Mouse (Mus musculus): ENCODE results near the gene Mpeg1.

Gene Mpeg1

DNA sequence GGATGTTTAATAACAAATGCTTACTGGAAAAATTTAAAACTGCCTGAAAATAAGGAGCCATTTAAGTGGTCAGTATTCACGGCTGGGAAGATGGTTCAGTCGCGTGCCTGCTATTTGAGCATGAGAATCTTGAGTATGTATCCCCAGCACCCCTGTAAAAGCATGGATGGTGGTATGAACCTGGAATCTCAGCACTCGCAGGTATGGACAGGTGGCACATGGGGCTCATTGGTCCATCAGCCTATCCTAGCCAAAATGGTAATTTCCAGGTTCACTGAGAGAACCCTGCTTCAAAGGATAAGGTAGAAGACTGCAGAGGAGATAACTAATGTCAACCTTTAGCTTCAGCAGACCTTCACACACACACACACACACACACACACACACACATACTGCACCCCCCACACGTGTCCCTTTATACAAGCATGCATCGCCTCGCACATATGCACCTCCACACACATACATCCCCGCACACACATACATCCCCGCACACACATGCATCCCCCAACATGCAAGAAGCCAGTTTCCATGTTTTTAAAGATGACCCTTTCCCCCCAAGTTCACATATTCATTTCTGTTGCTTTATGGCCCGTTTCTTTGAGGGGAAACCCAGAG, 5.1 kb downstream of the Mpeg1 start:
- DNase-seq (ENCODE audit: low spot score in 2 of 2) = no peak

DNA sequence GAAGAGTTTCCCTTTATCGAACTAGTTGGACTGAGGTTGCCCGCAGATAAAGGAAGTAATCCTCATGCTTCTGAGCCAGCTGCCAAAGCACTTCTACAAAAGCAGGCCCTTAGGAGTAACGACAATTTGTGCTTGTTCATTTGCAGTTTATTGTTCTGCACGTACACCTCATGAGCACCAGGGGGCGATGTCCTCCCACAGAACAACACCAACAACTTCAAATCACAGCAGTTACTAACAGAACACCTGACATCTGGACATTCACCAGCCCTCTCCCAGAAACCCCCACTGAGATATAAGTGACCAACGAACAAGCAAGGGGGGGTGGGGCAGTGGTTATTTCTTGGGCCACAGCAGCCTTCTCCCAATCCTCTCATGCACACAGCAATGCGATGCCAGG, 5.6 kb downstream of the Mpeg1 start:
- DNase-seq (ENCODE audit: low spot score in 2 of 2) = peak; percentile 38 to 49

DNA sequence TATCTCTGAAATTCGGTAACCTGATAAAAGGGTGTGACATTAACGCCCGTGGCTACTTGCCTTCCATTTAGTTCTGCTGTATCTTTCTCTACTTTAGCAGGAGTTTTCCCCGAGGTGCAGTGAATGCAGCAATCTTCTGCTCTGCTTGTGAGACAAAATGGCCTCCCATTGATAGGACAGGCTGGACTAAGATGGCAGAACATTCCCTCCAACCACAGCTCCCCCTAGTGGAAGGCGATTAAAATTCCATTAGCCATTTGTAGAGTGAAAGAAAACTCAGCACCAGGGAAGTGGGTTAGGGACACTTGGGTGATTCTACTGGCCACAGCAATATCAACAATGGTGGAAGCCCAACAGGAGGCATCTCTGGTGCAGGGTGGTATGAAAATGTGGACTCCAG, 6.9 kb downstream of the Mpeg1 start:
- DNase-seq (ENCODE audit: low spot score in 2 of 2) = peak in 1 of 2 experiments; percentile 45

DNA sequence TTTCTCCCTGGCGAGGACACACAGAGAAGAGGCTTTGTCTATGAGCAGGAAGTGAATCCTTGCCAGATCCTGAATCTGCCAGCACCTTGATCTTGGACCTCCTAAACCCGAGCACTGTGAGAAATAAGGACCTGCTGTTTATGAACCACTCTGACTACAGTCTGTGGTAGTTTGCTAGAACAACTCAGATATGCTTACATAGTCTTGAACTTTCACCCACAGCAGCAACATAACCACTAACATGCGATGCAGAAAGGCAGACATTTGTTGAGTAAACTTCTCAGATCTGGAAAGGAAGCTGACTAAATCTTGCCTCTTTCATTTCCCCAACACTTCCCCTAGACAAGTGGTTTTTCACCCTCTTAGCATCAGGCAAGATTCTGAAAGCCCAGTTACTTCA, 11.3 kb downstream of the Mpeg1 start:
- no peak for DNase-seq (ENCODE audit: low spot score in 2 of 2)

DNA sequence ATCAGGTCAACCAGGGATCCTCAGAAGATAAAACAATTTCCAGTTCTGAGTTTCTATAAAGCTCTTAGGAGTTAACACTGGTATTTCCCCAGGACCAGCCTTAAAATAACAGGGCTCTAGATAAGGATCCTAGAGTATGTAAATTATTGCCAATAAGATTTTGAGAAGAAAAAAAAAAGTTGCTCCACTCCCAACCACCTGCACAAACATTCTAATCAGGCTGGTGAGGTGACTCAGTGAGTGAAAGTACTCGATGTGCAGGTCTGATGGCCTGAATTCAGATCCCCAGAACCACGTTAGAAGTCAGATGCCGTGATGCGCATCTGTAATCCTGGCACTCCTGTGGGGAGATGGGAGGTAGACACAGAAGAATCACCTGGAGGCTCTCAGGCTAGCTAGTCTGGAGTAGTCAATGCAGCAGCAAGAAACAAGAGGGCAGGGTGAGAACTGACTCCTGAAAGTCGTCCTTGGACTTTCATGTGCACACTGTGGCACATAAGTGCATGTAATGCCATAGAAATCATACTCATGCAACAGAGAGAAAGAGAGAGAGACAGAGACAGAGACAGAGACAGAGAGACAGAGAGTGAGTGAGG, 11.9 kb downstream of the Mpeg1 start:
- DNase-seq (ENCODE audit: low spot score in 2 of 2) = no peak

DNA sequence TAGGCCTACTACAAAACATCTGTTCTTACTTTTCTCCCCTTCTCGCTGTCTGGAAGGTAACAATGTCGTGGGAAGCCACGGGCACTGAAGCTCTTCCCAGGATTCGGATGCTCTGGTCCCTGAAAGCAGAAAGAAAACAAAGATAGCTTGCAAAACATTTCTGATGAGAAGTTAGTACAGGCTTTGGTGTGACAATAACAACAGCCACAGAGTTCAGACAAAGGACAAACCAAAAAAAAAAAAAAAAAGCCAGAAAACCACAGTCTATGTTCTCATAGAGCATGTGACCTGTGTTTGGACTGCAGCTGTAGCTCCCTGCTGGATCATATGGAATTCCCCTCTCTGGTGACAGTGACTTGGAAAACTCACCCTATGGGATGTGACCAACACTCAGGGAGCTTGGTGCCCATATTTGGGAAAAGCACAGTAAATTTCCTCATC, 12.6 kb downstream of the Mpeg1 start:
- no peak for DNase-seq (ENCODE audit: low spot score in 2 of 2)

DNA sequence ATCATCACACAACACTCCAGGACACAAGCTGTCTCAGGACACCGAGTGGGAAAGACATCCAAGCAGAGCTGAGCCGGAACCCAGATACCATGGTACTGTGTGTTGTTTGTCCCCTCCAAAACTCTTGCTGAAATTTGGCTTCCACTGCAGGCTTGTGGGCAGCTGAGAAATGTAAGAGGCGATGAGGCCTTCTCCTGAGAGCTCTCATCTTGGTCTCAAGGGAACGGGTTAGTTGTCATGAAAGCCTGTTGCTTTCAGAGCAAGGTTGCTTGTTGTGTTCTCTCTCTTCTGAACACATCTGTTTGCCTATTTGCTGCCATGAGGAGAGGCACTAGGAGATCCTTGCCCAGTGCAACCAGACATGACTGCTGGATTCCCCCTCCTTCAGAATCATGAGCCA, 13.4 kb downstream of the Mpeg1 start:
- DNase-seq (ENCODE audit: low spot score in 2 of 2) = no peak

DNA sequence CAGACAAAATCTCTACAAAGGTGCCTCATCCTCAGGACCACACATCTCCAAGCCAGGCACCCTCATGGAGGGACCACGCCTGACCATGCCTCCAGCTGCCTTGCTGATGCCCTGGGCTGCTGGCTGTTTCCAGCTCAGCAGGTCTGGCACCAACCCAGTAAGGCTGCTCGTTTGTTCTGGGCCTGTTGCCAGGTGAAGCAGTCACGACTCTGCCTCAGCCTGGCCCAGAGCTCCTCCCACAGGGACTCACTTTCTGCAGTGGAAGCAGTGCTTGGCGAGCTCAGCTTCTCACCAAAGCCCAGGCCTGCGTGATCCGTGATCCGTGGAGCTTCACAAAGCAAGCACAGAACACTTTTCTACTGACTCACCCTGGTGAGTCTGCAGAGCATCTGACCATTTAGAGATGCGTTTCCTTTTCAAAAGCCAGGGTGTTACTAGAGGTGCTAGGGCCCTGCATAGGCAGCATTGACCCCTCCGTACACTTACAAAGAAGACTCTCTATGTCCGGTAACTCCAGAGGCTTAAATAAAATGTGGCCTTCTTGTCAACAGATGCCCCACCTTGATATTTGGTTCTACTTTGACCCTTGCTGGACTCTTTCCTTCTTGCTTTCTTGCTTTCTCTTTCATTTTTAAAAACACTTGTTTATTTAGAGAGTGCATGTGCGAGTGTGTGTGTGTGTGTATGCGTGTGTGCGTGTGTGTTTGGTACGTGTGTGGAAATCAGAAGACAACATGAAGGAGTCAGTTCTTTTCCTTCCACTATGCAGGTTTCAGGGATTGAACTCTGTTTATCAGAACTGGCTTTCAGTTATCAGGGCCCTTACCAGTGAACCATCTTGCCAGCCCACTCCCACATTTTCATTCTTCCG, 15.0 kb downstream of the Mpeg1 start:
- DNase-seq (ENCODE audit: low spot score in 2 of 2) = peak; percentile 61 to 88

DNA sequence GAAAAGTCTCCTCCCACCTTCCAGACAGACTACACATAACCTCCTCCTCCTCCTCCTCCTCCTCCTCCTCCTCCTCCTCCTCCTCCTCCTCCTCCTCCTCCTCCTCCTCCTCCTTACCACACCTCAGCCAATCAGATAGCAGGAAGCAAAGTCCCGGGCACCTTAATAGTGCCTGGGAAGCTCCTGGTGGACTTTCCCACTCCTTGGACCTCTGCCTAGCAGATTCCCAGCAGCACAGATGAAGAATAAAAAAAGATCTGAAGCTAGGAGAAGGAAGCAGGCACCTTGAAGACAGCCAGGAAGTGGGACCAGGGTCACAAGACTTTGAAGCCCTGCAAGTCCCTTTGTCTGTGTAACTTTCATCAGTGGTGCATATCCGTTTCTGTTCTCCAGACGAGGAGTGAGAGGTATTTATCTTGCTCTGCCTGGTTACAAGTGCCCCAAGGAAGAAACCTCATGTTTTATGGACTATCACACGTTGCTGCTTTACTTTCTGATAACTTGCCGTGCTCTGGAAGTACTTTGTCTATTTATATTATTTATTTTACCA, 16.2 kb downstream of the Mpeg1 start:
- DNase-seq (ENCODE audit: low spot score in 2 of 2) = no peak

DNA sequence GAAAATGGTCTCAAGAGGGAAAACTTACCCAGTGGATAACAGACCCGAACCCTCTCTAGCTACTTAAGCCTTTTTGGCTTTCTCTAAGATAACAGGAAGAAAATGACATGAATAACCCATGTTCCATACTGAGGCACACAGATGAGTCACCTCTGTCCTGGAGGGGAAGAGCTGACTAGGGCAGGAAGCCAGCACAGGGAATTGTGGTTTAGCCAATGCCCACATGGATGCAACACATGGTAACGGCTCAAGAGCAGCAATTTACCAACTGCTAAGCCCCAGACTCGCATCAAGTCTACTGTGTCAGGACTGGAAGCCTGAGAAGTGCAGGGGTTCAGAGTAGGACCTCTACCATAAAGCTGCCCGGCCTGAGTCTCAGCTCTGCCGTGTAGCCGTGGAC, 17.8 kb downstream of the Mpeg1 start:
- no peak for DNase-seq (ENCODE audit: low spot score in 2 of 2)

DNA sequence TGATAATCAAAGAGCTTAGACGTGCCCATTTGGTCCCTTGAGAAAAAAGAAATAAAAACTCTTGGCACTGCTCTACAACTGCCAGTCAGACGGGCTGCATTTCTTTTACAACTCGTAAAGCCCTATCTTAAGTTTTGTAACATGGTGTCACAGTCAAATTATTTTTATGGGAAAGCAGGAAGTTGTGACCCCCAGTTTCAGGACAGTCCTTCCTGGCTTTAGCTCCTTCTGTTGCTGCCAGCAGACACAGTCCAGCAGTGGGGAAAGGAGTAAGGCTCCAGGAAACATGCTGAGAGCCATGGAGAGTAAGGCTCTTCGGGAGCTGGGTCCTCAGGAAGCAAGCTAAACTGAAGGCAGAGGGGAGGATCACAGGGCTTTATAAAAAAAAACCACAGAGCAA, 23.2 kb downstream of the Mpeg1 start:
- DNase-seq (ENCODE audit: low spot score in 2 of 2) = no peak

DNA sequence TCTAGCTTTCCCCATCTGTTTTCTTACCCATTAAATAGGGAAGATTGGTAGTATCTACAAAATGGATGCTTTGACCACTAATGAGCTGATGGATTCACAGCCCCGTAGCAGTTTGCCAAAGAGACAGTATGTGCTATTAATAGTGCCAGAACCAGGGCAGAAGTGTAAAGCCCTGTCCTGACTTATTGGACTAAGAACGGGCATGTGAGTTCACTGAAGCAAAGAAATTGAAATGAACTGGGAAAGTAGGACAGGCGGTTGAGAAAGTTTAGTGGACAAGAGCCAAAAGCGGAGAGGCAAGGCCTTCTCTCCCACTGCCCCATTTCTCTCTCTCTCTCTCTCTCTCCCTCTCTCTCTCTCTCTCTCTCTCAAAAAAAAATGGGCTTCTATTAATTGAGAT, 23.6 kb downstream of the Mpeg1 start:
- no peak for DNase-seq (ENCODE audit: low spot score in 2 of 2)

DNA sequence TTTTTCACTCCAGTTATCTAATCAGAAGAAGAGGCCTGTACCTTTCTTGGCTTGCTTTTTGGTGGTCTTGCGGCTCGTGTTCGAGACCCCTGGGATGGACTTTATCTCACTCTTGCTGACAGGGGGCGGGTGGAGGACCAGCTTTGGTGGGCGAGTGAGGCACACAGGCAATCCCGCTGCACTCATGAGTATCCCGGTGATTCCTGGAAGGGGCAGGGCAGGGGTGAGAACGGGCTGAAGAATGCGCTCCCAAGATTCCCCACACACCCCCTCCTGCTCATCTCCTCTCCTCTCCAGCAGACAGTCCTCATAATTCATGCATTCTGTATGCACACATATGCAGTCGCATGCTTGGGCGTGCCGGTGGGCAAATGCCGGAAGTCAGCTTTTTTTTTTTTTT, 24.6 kb downstream of the Mpeg1 start:
- no peak for DNase-seq (ENCODE audit: low spot score in 2 of 2)

DNA sequence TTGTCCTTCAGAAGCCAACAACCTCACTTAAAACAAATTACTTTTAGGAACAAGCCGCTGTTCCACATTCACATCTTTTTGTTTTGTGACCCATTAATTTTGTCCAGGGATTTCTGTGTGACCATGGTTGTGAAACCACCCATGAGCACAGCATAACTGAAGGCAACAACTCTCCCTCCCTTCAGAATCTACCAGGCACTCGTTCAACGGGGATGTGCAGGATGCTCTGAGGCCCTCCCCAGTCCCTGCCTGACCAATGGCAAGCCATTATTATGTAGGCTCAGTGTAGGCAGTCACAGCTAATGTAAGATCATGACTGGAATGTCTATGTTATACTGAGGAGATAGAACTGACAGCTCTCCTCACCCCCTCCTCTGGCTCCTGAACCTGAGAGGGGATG, 25.1 kb downstream of the Mpeg1 start:
- no peak for DNase-seq (ENCODE audit: low spot score in 2 of 2)

DNA sequence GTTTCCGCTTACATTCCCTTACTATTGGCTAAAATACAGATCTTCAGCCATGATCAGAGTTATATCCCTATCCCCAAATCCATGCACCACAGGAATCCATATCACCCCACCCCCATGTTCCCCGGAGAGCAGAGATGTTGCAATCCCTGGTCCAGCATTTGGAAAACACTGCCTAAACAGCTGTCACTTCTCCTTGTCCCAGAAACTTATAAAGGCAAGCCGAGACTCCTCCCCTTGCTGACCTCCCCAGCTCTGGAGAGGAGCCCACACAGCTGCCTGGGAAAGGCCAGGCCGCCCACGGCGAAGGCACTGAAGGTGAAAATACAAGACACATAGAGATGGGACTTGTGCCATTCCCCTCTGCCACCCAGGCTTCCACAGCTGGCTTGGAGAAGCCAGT, 26.3 kb downstream of the Mpeg1 start:
- DNase-seq (ENCODE audit: low spot score in 2 of 2) = no peak

DNA sequence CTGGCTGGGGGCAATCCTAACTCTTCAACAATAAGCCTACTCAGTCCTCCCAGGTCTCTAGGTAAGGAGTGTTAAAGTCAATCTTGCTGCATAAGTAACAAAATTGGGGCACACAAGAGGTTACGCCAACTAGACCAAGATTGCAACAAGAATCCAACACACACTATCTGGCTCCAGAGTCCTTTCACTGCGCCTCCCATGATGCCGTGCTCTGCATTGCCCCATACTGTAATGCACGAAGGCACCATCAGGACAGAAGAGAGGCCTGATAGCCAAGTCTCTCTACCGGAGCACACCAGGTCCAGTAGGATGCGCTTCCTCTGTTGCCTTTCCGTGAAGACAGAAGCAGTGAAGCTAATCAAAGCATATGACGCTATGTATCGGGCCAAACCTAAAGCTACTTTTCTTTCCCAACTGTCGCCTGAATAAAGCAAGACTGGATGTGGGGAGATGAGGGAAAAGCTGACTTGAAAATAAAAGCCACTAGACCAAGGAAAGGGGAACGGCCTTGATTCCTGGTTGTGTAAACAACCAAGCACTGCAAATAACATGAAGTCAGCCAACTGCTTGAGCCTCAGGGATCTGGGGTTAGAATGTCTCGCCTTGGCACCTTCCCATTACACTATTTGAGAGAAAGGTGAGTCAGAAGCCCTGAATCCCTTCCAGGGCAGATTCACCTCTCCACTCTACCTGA, 27.1 kb downstream of the Mpeg1 start:
- no peak for DNase-seq (ENCODE audit: low spot score in 2 of 2)

DNA sequence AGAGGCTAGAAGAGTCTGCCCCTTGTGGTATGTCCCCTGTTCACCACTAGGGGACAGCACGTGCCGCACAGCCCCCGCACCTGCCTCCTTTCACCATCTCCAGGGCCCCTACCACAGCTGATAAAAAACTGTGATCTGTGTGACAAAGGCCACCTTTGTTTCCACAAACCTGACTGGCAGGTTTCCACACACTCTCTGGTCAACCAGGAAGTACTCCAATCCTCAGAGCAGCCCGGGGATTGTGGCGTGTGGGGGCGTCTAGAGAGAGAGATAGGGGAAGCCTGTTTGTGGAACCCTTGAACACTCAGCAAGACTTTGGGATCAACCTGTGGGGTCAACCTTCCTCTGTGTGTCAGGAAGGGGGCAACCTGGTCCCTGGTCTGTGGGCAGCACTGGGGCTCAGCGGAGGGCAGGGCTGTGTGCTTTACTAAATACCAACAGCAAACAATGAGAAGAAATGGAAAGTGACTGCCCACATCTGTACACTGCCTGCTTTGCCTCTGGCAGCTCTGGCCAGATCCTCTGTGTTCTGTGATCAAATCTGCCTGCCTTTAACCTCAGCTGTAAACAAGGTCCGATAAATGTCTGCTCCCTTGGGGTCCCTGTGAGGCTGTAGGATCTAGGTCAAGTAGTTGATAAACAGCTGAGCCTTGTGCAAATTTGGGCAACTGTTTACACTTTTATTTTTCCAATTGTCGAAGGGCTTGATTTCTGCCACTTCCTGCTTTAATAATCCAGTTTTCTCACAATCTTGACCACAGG, 27.8 kb downstream of the Mpeg1 start:
- DNase-seq (ENCODE audit: low spot score in 2 of 2) = peak in 1 of 2 experiments; percentile 17

DNA sequence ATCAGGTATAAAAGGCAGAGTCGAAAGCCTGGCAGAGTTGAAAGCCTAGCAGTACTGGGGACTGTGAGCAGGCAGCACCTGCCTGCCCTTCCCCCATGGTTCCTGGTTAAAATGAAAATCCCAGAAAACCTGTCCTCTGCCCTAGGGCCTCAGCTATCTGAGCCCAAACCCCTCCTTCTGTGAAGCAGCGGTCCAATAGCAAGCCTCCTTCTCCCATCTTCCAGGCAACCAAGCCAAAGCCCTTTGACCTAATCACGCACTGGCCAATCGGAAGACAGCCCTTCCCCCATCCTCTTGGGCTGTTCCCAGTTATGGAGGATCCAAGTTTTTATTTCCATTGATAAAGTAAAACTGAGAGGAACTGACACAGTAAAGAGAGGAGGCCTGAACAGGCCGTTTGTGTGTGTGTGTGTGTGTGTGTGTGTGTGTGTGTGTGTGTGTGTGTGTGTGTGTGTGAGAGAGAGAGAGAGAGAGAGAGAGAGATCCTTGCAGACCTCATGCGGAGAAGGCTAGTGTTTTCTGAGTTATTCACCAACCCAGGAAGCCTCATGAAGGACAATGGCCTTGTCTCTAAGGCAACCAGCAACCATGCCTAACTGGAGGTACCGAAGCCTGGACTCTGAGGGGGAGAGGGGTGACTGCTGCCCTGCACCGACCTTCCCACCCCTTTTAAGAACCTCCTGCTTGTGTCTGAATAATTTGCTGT, 28.5 kb downstream of the Mpeg1 start:
- peak in 1 of 2 experiments; percentile 30 for DNase-seq (ENCODE audit: low spot score in 2 of 2)

DNA sequence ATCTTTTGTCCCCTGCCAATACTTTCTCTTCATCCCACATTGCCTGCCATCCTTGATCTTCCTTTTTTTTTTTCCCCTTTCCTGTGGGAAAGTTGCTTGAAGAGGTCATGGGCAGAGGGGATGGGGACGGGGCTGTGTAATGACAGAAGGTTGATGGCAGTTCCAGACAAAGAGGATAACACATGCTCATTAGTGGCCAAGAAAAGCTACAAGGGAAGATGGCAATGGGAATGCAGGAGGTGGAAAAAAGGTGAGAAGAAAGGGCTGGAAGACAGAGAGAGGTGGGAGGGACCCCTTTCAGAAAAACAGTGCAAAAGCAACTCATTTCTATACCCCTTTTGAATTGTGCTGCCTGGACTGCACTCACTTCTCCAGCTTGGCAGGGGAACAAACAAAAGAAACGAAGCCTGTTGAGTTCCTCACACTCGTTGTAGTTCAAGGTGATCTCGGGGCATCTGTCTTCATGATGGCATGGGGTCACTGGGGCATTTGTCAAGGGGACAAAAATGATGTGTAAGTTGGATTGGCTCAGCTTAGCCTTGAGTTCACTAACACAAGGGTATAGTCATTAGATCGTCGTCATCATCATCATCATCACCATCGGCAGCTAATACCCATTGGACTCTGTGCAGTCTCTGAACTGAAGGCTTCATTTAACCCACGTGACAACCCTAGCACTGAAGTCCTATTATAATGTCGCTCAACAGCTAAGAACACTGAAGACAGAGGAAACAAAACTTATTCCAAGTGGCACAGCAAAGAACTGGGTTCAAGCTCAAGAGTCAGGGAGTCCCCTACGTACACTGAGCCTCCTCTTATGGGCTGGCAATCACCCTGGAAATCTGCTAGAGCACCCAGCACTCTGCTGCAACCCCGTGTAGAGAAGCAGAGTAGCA, 29.3 kb downstream of the Mpeg1 start:
- no peak for DNase-seq (ENCODE audit: low spot score in 2 of 2)

DNA sequence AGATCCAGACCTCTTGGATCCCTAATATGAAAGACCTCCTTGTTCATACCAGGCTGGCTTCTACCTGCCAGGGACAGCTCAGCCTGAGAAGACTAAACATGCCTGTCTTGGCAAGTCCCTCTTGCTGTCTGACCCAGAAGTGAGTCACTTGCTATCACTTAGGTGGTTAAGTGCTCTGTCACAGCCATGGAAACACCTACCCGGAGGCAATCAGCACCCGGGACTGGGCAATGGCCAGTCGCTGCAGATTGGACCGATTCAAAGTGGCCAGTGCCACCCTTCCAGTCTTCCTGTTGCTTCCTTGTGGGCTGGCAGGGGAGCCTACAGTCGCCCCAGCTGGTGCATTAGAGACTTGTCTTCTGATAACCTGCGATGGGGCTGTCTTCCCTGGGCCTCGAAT, 31.1 kb downstream of the Mpeg1 start:
- DNase-seq (ENCODE audit: low spot score in 2 of 2) = no peak

All from cerebellum, postnatal 4 days (tissue).